Mouse (Mus musculus) liver, embryonic 14.5 days (tissue): ENCODE data around the gene Spata5. TPM values are rescaled to one million over a fixed set of nuclear protein-coding genes. Genes with fewer than 3 reads are reported as not detected.

Source experiments
- ATAC-seq: fragments of 200-750 bp; cut with Nextera tagmentation; 2 replicates; pipeline ENCODE4 v1.8.0; 2017; ENCODE audit warnings: moderate number of reproducible peaks, mild to moderate bottlenecking, moderate library complexity; ENCODE audit not compliant: insufficient read depth
- DNase-seq, 3 experiments: peaks; one replicate each; pipeline ENCODE4 v3.0.0-alpha.2; 2012 to 2013; ENCODE audit warnings: low read depth in 3 of 3, low spot score in 3 of 3
- H3K27ac ChIP-seq: fragments of 300-500 bp; sonication (generic); 2 replicates; pipeline ENCODE4 v1.5.1; 2014; ENCODE audit warnings: moderate library complexity, mild to moderate bottlenecking, control low read depth, inconsistent platforms
- H3K27me3 ChIP-seq: fragments of 300-500 bp; sonication (generic); 2 replicates; pipeline ENCODE4 v1.6.1; 2014; ENCODE audit warnings: mild to moderate bottlenecking, low read length, moderate library complexity; ENCODE audit not compliant: control insufficient read depth, insufficient read depth
- H3K36me3 ChIP-seq: fragments of 300-500 bp; sonication (generic); replicated peaks from 2 replicates; pipeline ENCODE4 v1.6.1; 2014; ENCODE audit warnings: low read depth; ENCODE audit not compliant: control insufficient read depth, insufficient read depth
- H3K4me1 ChIP-seq, 2 experiments: fragments of 200-500 bp in 1 of 2; fragments of 300-500 bp in 1 of 2; sonication (generic) in 1 of 2; replicated peaks; 2 replicates each; pipeline ENCODE4 v1.6.1; 2012 to 2014; ENCODE audit warnings: antibody characterized with exemption in 1 of 2, inconsistent platforms in 1 of 2, low read length in 1 of 2; ENCODE audit not compliant: control insufficient read depth in 2 of 2, insufficient read depth in 2 of 2
- H3K4me2 ChIP-seq: fragments of 300-500 bp; sonication (generic); 2 replicates; pipeline ENCODE4 v1.6.1; 2014; ENCODE audit warnings: low read depth, mild to moderate bottlenecking, control low read depth, moderate library complexity
- H3K4me3 ChIP-seq, 2 experiments: fragments of 200-500 bp in 1 of 2; fragments of 300-500 bp in 1 of 2; sonication (generic) in 1 of 2; 2 replicates each; pipeline ENCODE4 v1.5.1; 2012 to 2014; ENCODE audit warnings: low read depth in 2 of 2, low read length in 2 of 2, mild to moderate bottlenecking in 2 of 2, control low read depth in 1 of 2, inconsistent platforms in 1 of 2, moderate library complexity in 1 of 2; ENCODE audit not compliant: insufficient read depth in 1 of 2
- H3K9ac ChIP-seq: fragments of 300-500 bp; sonication (generic); replicated peaks from 2 replicates; pipeline ENCODE4 v1.6.1; 2014; ENCODE audit warnings: mild to moderate bottlenecking, control low read depth, moderate library complexity
- H3K9me3 ChIP-seq: fragments of 300-500 bp; sonication (generic); 2 replicates; pipeline ENCODE4 v1.6.1; 2016; ENCODE audit warnings: low read length, mixed read lengths; ENCODE audit not compliant: control insufficient read depth
- CTCF ChIP-seq: IDR thresholded peaks from 2 replicates; pipeline ENCODE4 v1.5.1; 2016; ENCODE audit warnings: antibody characterized with exemption, low read depth, control low read depth
- EP300 ChIP-seq: IDR thresholded peaks from 2 replicates; pipeline ENCODE4 v1.6.1; 2016; ENCODE audit warnings: antibody characterized with exemption, low read depth
- whole genome bisulfite sequencing: fragments of 180-500 bp; shearing (Covaris S2); extraction: QIAGEN DNeasy Blood & Tissue Kit; methylation state at CpG from one replicate; pipeline ENCODE4 v1.1.7; 2014; ENCODE audit not compliant: insufficient replicate concordance; 5-methylcytosine and 5-hydroxymethylcytosine counted together
- polyA plus RNA-seq, 2 experiments: library from polyadenylated mRNA; depleted of rRNA in 1 of 2; stranded (reverse) in 1 of 2; unstranded in 1 of 2; fragments of >200 nt; fragmentation: Nextera tagmentation in 1 of 2; extraction: Ambion mirVana in 1 of 2; gene quantifications; 2 replicates each; pipeline versions ENCODE4 v1.2.1 to v1.2.3; 2012 to 2014

Gene Spata5
- polyA plus RNA-seq, 2 experiments, result 6.0 to 22.2 TPM

- H3K27ac ChIP-seq, result peak overlapping the region; percentile 96
- no peaks in the 10 kb centered on the region for H3K9me3 ChIP-seq
- ATAC-seq (no peak), DNase-seq (no peak)
- H3K9ac ChIP-seq, result peak overlapping the region; percentile 15
- no peaks in the 10 kb centered on the region for H3K36me3 ChIP-seq
- WGBS, result 17% methylated on average over 7 of the region's 7 CpGs
- TF ChIP-seq CTCF (no peak), EP300 (peak; percentile 18; the same call in 1 of the 2 replicates)
- no peak overlapping the region for H3K4me3 ChIP-seq
- peaks cover 73 to 85% of the 10 kb centered on the region in 2 experiments for H3K4me1 ChIP-seq
- no peak overlapping the region for H3K4me2 ChIP-seq
- no peaks in the 10 kb centered on the region for H3K27me3 ChIP-seq
Observed at GRCm38 (mm10) chr3:37556412-37557113, 136.9 kb downstream of the Spata5 start.

GRCm38 (mm10) chr3:37557741-37558479 is 138.2 kb downstream of the Spata5 start:
- H3K9me3 ChIP-seq, result no peaks in the 10 kb centered on the region
- H3K4me1 ChIP-seq, result peaks cover 67 to 77% of the 10 kb centered on the region in 2 experiments

GRCm38 (mm10) chr3:37559339-37559738 is 139.6 kb downstream of the Spata5 start:
- H3K4me3 ChIP-seq, result no peak overlapping the region
- DNase-seq (peak; percentile 79 to 89 (median 85)), ATAC-seq (peak; percentile 89)
- H3K9me3 ChIP-seq, result no peaks in the 10 kb centered on the region
- peak overlapping the region; percentile 54 for H3K9ac ChIP-seq
- peaks cover 66 to 71% of the 10 kb centered on the region in 2 experiments for H3K4me1 ChIP-seq
- H3K4me2 ChIP-seq, result peak overlapping the region; percentile 57
- no peaks in the 10 kb centered on the region for H3K36me3 ChIP-seq
- TF ChIP-seq CTCF (no peak), EP300 (peak; percentile 99)
- H3K27ac ChIP-seq, result peak overlapping the region; percentile 96
- WGBS, result 10% methylated on average over 2 of the region's 2 CpGs
- H3K27me3 ChIP-seq, result no peaks in the 10 kb centered on the region

More at GRCm38 (mm10) chr3:37557741-37558479, 138.2 kb downstream of the Spata5 start:
- Histone ChIP-seq H3K36me3 (no peaks in the 10 kb centered on the region), H3K4me3 (no peak overlapping the region), H3K4me2 (peak overlapping the region; percentile 27), H3K27ac (peak overlapping the region; percentile 96), H3K27me3 (no peaks in the 10 kb centered on the region), H3K9ac (peak overlapping the region; percentile 41)
- 15% methylated on average over 4 of the region's 4 CpGs for WGBS
- TF ChIP-seq EP300 (peak; percentile 15; the same call in 1 of the 2 replicates), CTCF (no peak)
- ATAC-seq (peak; percentile 71), DNase-seq (peak in 1 of 3 experiments; percentile 61)

GRCm38 (mm10) chr3:37561466-37561865 is 141.8 kb downstream of the Spata5 start:
- Histone ChIP-seq H3K27me3 (no peaks in the 10 kb centered on the region), H3K9ac (no peak overlapping the region), H3K4me2 (no peak overlapping the region), H3K4me1 (peaks cover 60 to 68% of the 10 kb centered on the region in 2 experiments), H3K27ac (peak overlapping the region; percentile 14), H3K36me3 (no peaks in the 10 kb centered on the region), H3K4me3 (no peak overlapping the region), H3K9me3 (no peaks in the 10 kb centered on the region)
- ATAC-seq, result no peak
- no peak for TF ChIP-seq EP300
- TF ChIP-seq CTCF, result no peak
- no peak for DNase-seq
- 76% methylated on average over 3 of the region's 3 CpGs for WGBS

- peak overlapping the region; percentile 45 for H3K4me2 ChIP-seq
Observed at GRCm38 (mm10) chr3:37566097-37566496, 146.4 kb downstream of the Spata5 start.

More at GRCm38 (mm10) chr3:37566097-37566496, 146.4 kb downstream of the Spata5 start:
- H3K9ac ChIP-seq, result no peak overlapping the region
- H3K36me3 ChIP-seq, result no peaks in the 10 kb centered on the region
- WGBS, result 45% methylated on average over 6 of the region's 6 CpGs
- H3K4me3 ChIP-seq, result no peak overlapping the region
- no peaks in the 10 kb centered on the region for H3K9me3 ChIP-seq
- no peaks in the 10 kb centered on the region for H3K27me3 ChIP-seq
- DNase-seq, result peak in 2 of 3 experiments; percentile 64 to 67
- no peak overlapping the region; the same call in 1 of the 2 replicates for H3K27ac ChIP-seq
- no peak for TF ChIP-seq CTCF
- peak; percentile 82 for TF ChIP-seq EP300
- H3K4me1 ChIP-seq, result peaks cover 49 to 52% of the 10 kb centered on the region in 2 experiments
- peak; percentile 60; the same call in 1 of the 2 replicates for ATAC-seq
